Mouse (Mus musculus): ENCODE results near the gene Poc1b.

- TF ChIP-seq POLR2A (IDR thresholded peaks at IDR 0.05; ENCODE audit: control insufficient read depth, extremely low read depth, insufficient read depth, low read length, poor library complexity), result no peak
- TF ChIP-seq CTCF (IDR thresholded peaks at IDR 0.05; ENCODE audit: borderline replicate concordance, control insufficient read depth, extremely low read depth, insufficient read depth, low read length, poor library complexity), result no peak
Measured at GRCm38 (mm10) chr10:99115471-99116236, 8.8 kb downstream of the Poc1b start.

All from thymus, adult 2 months (tissue).